Mouse (Mus musculus) heart, adult 2 months (tissue): ENCODE measurements around the gene Fzd5. TPM values are rescaled to one million over a fixed set of nuclear protein-coding genes. Genes with fewer than 3 reads are reported as not detected.

Source experiments
- DNase-seq, 2 experiments: peaks; one replicate each; pipeline ENCODE4 v3.0.0; 2021
- H3K27ac ChIP-seq: fragments of 200-600 bp; 2 replicates; pipeline ENCODE4 v1.8.1; 2022
- H3K27me3 ChIP-seq: fragments of 200-500 bp; 2 replicates; pipeline ENCODE4 v1.6.1; 2012; ENCODE audit warnings: mild to moderate bottlenecking, low read length, inconsistent platforms, mixed read lengths; ENCODE audit not compliant: control insufficient read depth, insufficient read depth
- H3K36me3 ChIP-seq: fragments of 200-500 bp; 2 replicates; pipeline ENCODE4 v1.6.1; 2012; ENCODE audit warnings: low read length, inconsistent platforms; ENCODE audit not compliant: control insufficient read depth, insufficient read depth
- H3K4me1 ChIP-seq: fragments of 200-500 bp; 2 replicates; pipeline ENCODE4 v1.6.1; 2011; ENCODE audit warnings: low read length; ENCODE audit not compliant: control insufficient read depth, insufficient read depth
- H3K4me3 ChIP-seq: fragments of 200-600 bp; 2 replicates; pipeline ENCODE4 v1.8.1; 2022
- H3K79me2 ChIP-seq: fragments of 200-500 bp; replicated peaks from 2 replicates; pipeline ENCODE4 v1.6.1; 2012; ENCODE audit warnings: mild to moderate bottlenecking, inconsistent platforms, low read length, moderate library complexity, mixed read lengths; ENCODE audit not compliant: control insufficient read depth, insufficient read depth
- H3K9ac ChIP-seq: fragments of 200-500 bp; 2 replicates; pipeline ENCODE4 v1.6.1; 2012; ENCODE audit warnings: low read depth, mild to moderate bottlenecking, control low read depth, inconsistent platforms, low read length, mixed read lengths
- CTCF ChIP-seq: fragments of 200-600 bp; IDR thresholded peaks from 2 replicates; pipeline ENCODE4 v1.8.1; 2022; ENCODE audit warnings: antibody characterized with exemption, mild to moderate bottlenecking, moderate library complexity
- EP300 ChIP-seq: fragments of 200-500 bp; IDR thresholded peaks from 2 replicates; pipeline ENCODE4 v1.6.1; 2011; ENCODE audit warnings: low read depth, low read length, control low read depth; ENCODE audit not compliant: insufficient read depth
- POLR2A ChIP-seq: fragments of 200-500 bp; IDR thresholded peaks from 2 replicates; pipeline ENCODE4 v1.6.1; 2011; ENCODE audit warnings: mild to moderate bottlenecking, low read depth, low read length, control low read depth; ENCODE audit not compliant: insufficient read depth
- WGBS: fragments of 180-500 bp; shearing (Covaris S2); methylation state at CpG from one replicate; pipeline ENCODE4 v1.1.7; 2018; 5-methylcytosine and 5-hydroxymethylcytosine counted together
- intact Hi-C: fragments of 180-260 bp; cut with DNase I; formaldehyde crosslinking; loops from one replicate; pipeline ENCODE4 v1.15.1; 2025
- polyA plus RNA-seq: library from polyadenylated mRNA; depleted of rRNA; stranded (reverse); fragments of >200 nt; gene quantifications from 2 replicates; pipeline ENCODE4 v1.2.3, GENCODE M21; 2012
- total RNA-seq, 2 experiments: library from RNA; stranded (reverse); gene quantifications; 2 replicates each; pipeline ENCODE4 v1.2.3; 2021

Fzd5 gene
- total and polyA plus RNA-seq, 3 experiments: 3.2 to 4.4 (median 3.6) TPM

- WGBS: 85% methylated on average over 16 of the region's 16 CpGs
- H3K27ac ChIP-seq: no peak overlapping the region
- TF ChIP-seq EP300 (no peak), POLR2A (no peak), CTCF (no peak)
- no peaks in the 10 kb centered on the region for H3K27me3 ChIP-seq
- DNase-seq: no peak
- H3K4me1 ChIP-seq: no peaks in the 10 kb centered on the region; the same call in 1 of the 2 replicates
- no peak overlapping the region for H3K4me3 ChIP-seq
- intact Hi-C loops: loop anchor here (10.0 kb wide), 1 partner anchor 453 kb away; the partner anchor contains the start of genes Idh1 and Pikfyve
- H3K9ac ChIP-seq: no peak overlapping the region
- H3K36me3 ChIP-seq: no peaks in the 10 kb centered on the region
- no peaks in the 10 kb centered on the region for H3K79me2 ChIP-seq
Observed at GRCm38 (mm10) chr1:64731341-64732020, 6.1 kb downstream of the Fzd5 start.

DNA sequence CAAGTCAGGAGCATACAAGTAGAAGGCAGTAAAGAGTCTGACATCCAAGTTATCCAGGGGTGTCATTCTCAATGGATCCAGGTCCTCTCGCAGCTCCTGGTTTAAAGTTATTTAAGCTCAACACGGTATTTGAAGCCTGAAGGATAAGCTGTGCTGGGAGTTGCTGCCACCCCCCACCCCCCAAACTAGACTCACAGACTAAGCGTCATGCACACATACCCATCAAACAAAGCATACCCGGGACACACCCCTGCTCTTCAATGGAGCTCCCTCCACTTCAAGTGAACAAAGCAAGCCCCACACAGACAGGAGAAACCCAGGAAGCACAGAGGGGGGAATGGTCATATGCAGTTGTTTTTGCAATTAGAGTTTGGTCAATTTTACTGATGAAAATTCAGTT is 7.5 kb downstream of the Fzd5 start:
- Histone ChIP-seq H3K9ac (no peak overlapping the region), H3K4me1 (no peaks in the 10 kb centered on the region; the same call in 1 of the 2 replicates), H3K27me3 (no peaks in the 10 kb centered on the region), H3K4me3 (no peak overlapping the region), H3K79me2 (no peaks in the 10 kb centered on the region), H3K36me3 (no peaks in the 10 kb centered on the region), H3K27ac (no peak overlapping the region)
- 81% methylated on average over 4 of the region's 4 CpGs for WGBS
- TF ChIP-seq CTCF (no peak), EP300 (no peak), POLR2A (no peak)
- intact Hi-C loops: loop anchor here (10.0 kb wide), 1 partner anchor 455 kb away; the partner anchor contains the start of genes Idh1 and Pikfyve
- DNase-seq: no peak

- WGBS: 76% methylated on average over 10 of the region's 10 CpGs
- H3K27ac ChIP-seq: no peak overlapping the region
- no peaks in the 10 kb centered on the region for H3K27me3 ChIP-seq
- DNase-seq: no peak
- H3K9ac ChIP-seq: no peak overlapping the region
- no peaks in the 10 kb centered on the region; the same call in 1 of the 2 replicates for H3K4me1 ChIP-seq
- intact Hi-C loops: no loop called here
- TF ChIP-seq EP300: no peak
- H3K36me3 ChIP-seq: peaks cover 3% of the 10 kb centered on the region
- H3K79me2 ChIP-seq: no peaks in the 10 kb centered on the region
- H3K4me3 ChIP-seq: no peak overlapping the region
Observed at GRCm38 (mm10) chr1:64721034-64721587, 16.4 kb downstream of the Fzd5 start.

- no peaks in the 10 kb centered on the region for H3K79me2 ChIP-seq
- intact Hi-C loops: loop anchor here (1.0 to 2.0 kb wide), 2 partner anchors 201 to 269 kb away; no protein-coding TSS in a partner anchor
- H3K36me3 ChIP-seq: peaks cover 3% of the 10 kb centered on the region
- no peak overlapping the region for H3K27ac ChIP-seq
- peak; percentile 60; the same call in 1 of the 2 replicates for TF ChIP-seq EP300
- TF ChIP-seq CTCF: peak; percentile 89
- TF ChIP-seq POLR2A: no peak
- peaks cover 1% of the 10 kb centered on the region for H3K4me1 ChIP-seq
- peak; percentile 55 to 59 for DNase-seq
- H3K9ac ChIP-seq: no peak overlapping the region
- H3K4me3 ChIP-seq: no peak overlapping the region
- H3K27me3 ChIP-seq: no peaks in the 10 kb centered on the region
Observed at GRCm38 (mm10) chr1:64717504-64717903, 20.0 kb downstream of the Fzd5 start.

DNA sequence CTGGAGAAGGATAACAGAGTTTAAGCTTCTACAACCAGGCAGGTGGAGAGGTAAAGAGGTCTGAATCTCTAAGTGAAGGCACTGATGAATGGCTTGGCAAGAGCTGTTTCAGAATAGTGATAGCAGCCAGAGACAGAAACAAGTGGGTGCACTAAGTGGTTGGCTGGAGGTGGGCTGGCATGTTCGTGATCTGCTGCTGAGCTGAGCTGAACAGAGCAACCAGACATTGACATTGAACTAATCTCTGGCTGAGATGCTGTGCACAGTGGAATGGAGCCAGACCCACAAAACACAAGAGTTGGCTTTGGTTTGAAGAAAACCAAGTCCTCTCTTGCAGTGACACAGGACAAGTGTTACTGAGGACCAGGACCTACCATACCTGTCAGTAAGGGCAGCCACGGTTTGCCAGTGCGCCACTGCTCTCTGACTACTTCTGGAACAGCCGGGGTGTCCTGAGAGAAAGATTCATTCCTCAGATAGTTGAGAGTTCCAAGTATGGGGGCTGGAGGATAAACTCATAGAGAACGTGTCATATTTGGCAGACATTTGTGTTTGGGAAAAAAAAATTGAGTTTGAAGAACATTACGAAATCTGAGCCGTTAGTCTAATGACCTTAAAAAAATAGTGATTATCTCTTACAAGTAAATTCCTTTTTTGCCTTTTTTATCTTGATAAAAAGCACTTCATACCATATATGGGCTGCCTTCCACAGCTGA is 20.8 kb downstream of the Fzd5 start:
- H3K4me3 ChIP-seq: no peak overlapping the region
- 64% methylated on average over 7 of the region's 7 CpGs for WGBS
- peaks cover 3% of the 10 kb centered on the region for H3K36me3 ChIP-seq
- TF ChIP-seq CTCF (no peak), POLR2A (no peak), EP300 (no peak)
- H3K79me2 ChIP-seq: no peaks in the 10 kb centered on the region
- intact Hi-C loops: loop anchor here (1.0 to 2.0 kb wide), 2 partner anchors 202 to 270 kb away; no protein-coding TSS in a partner anchor
- H3K4me1 ChIP-seq: peaks cover 1% of the 10 kb centered on the region
- H3K9ac ChIP-seq: no peak overlapping the region
- H3K27ac ChIP-seq: no peak overlapping the region
- DNase-seq: peak in 1 of 2 experiments; percentile 20
- H3K27me3 ChIP-seq: no peaks in the 10 kb centered on the region

DNA sequence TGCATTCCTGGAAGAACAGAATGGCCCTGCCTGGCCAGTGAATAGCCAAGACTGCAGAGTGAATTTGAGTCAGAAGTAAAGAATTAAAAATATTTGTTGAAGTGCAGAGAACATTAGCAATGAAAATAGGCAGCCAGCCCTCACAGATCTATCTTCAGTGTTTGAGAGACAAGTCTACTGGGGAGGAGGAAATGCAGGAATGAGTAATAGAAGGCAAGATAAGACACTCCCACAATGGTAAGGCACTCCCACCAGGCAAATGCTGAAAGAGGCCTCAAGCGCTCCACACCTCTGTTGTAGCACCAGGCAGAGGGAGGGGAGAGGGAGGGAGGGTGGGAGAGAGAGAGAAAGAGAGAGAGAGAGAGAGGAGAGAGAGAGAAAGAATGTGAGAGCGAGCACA is 22.1 kb downstream of the Fzd5 start:
- Histone ChIP-seq H3K27ac (no peak overlapping the region), H3K4me3 (no peak overlapping the region), H3K36me3 (peaks cover 2% of the 10 kb centered on the region; the same call in 1 of the 2 replicates), H3K9ac (no peak overlapping the region), H3K4me1 (peaks cover 1% of the 10 kb centered on the region), H3K27me3 (no peaks in the 10 kb centered on the region), H3K79me2 (no peaks in the 10 kb centered on the region)
- no peak for DNase-seq
- no peak for TF ChIP-seq EP300
- no peak for TF ChIP-seq CTCF
- TF ChIP-seq POLR2A: no peak
- WGBS: 86% methylated on average over 2 of the region's 2 CpGs
- intact Hi-C loops: no loop called here
